Mouse (Mus musculus) hindbrain, embryonic 15.5 days (tissue): ENCODE data around the gene Golim4. TPM values are rescaled to one million over a fixed set of nuclear protein-coding genes. Genes with fewer than 3 reads are reported as not detected.

Source experiments
- ATAC-seq: fragments of 200-750 bp; cut with Nextera tagmentation; 2 replicates; pipeline ENCODE4 v1.8.0; 2017; ENCODE audit warnings: low read depth, moderate number of reproducible peaks, moderate TSS enrichment; ENCODE audit not compliant: low FRiP score
- H3K27ac ChIP-seq: fragments of 300-500 bp; sonication (generic); replicated peaks from 2 replicates; pipeline ENCODE4 v1.5.1; 2015; ENCODE audit warnings: mild to moderate bottlenecking, inconsistent platforms
- H3K27me3 ChIP-seq: fragments of 300-500 bp; sonication (generic); 2 replicates; pipeline ENCODE4 v1.6.1; 2015; ENCODE audit warnings: control low read depth, inconsistent platforms
- H3K36me3 ChIP-seq: fragments of 300-500 bp; sonication (generic); 2 replicates; pipeline ENCODE4 v1.6.1; 2015; ENCODE audit warnings: control low read depth, inconsistent platforms
- H3K4me1 ChIP-seq: fragments of 300-500 bp; sonication (generic); replicated peaks from 2 replicates; pipeline ENCODE4 v1.6.1; 2015; ENCODE audit warnings: control low read depth, inconsistent platforms
- H3K4me2 ChIP-seq: fragments of 300-500 bp; sonication (generic); 2 replicates; pipeline ENCODE4 v1.6.1; 2015; ENCODE audit warnings: moderate library complexity, mild to moderate bottlenecking, inconsistent platforms
- H3K4me3 ChIP-seq: fragments of 300-500 bp; sonication (generic); 2 replicates; pipeline ENCODE4 v1.5.1; 2015; ENCODE audit warnings: mild to moderate bottlenecking, inconsistent platforms
- H3K9ac ChIP-seq: fragments of 300-500 bp; sonication (generic); 2 replicates; pipeline ENCODE4 v1.6.1; 2015; ENCODE audit warnings: inconsistent platforms
- H3K9me3 ChIP-seq: fragments of 300-500 bp; sonication (generic); 2 replicates; pipeline ENCODE4 v1.6.1; 2016; ENCODE audit warnings: control low read depth, inconsistent platforms
- WGBS: fragments of 180-500 bp; shearing (Covaris S2); methylation state at CpG from one replicate; pipeline ENCODE4 v1.1.7; 2015; 5-methylcytosine and 5-hydroxymethylcytosine counted together
- polyA plus RNA-seq: library from polyadenylated mRNA; unstranded; fragments of >200 nt; fragmentation: Nextera tagmentation; extraction: Ambion mirVana; gene quantifications from 2 replicates; pipeline ENCODE4 v1.2.1, GENCODE M21; 2015

The Golim4 gene
- polyA plus RNA-seq, 1 experiment from 2014 or later = 20.2 TPM

GRCm38 (mm10) chr3:75835286-75835967, 121.3 kb downstream of the Golim4 start:
- Histone ChIP-seq H3K4me1 (no peaks in the 10 kb centered on the region), H3K9me3 (no peaks in the 10 kb centered on the region), H3K4me2 (no peak overlapping the region), H3K9ac (no peak overlapping the region), H3K27ac (no peak overlapping the region), H3K27me3 (no peaks in the 10 kb centered on the region), H3K36me3 (no peaks in the 10 kb centered on the region), H3K4me3 (no peak overlapping the region)
- no peak for ATAC-seq
- WGBS = 84% methylated on average over 5 of the region's 5 CpGs

- H3K27me3 ChIP-seq = no peaks in the 10 kb centered on the region
- H3K4me1 ChIP-seq = no peaks in the 10 kb centered on the region
- H3K9ac ChIP-seq = no peak overlapping the region
- H3K4me2 ChIP-seq = no peak overlapping the region
- no peak for ATAC-seq
- H3K27ac ChIP-seq = no peak overlapping the region
- no peak overlapping the region for H3K4me3 ChIP-seq
- WGBS = 91% methylated on average over 2 of the region's 2 CpGs
- no peaks in the 10 kb centered on the region for H3K9me3 ChIP-seq
- H3K36me3 ChIP-seq = no peaks in the 10 kb centered on the region
Measured at GRCm38 (mm10) chr3:75834827-75835226, 121.9 kb downstream of the Golim4 start.

Other genes with a start within 250 kb of the Golim4 start
- not detected in 2 replicates for gene Gm29133, start 208.8 kb downstream of the Golim4 start, polyA plus RNA-seq
- 59.4 and 65.8 TPM in 2 replicates for gene Fstl5, start 117.3 kb upstream of the Golim4 start, polyA plus RNA-seq